Mouse (Mus musculus) forebrain, embryonic 15.5 days (tissue): ENCODE measurements around the gene Nrxn2. TPM values are rescaled to one million over a fixed set of nuclear protein-coding genes. Genes with fewer than 3 reads are reported as not detected.

ENCODE experiments used
- ATAC-seq: fragments of 200-750 bp; cut with Nextera tagmentation; replicated peaks from 2 replicates; pipeline ENCODE4 v1.8.0; 2017; ENCODE audit warnings: mild to moderate bottlenecking, moderate TSS enrichment, moderate library complexity
- H3K27ac ChIP-seq: fragments of 300-500 bp; sonication (generic); replicated peaks from 2 replicates; pipeline ENCODE4 v1.5.1; 2015; ENCODE audit warnings: mild to moderate bottlenecking, inconsistent platforms
- H3K27me3 ChIP-seq: fragments of 300-500 bp; sonication (generic); 2 replicates; pipeline ENCODE4 v1.6.1; 2015; ENCODE audit warnings: inconsistent platforms
- H3K36me3 ChIP-seq: fragments of 300-500 bp; sonication (generic); 2 replicates; pipeline ENCODE4 v1.6.1; 2015; ENCODE audit warnings: mild to moderate bottlenecking, inconsistent platforms
- H3K4me1 ChIP-seq: fragments of 300-500 bp; sonication (generic); 2 replicates; pipeline ENCODE4 v1.6.1; 2015; ENCODE audit warnings: inconsistent platforms
- H3K4me2 ChIP-seq: fragments of 300-500 bp; sonication (generic); replicated peaks from 2 replicates; pipeline ENCODE4 v1.6.1; 2015; ENCODE audit warnings: mild to moderate bottlenecking, inconsistent platforms
- H3K4me3 ChIP-seq: fragments of 300-500 bp; sonication (generic); 2 replicates; pipeline ENCODE4 v1.5.1; 2015; ENCODE audit warnings: mild to moderate bottlenecking, inconsistent platforms
- H3K9ac ChIP-seq: fragments of 300-500 bp; sonication (generic); replicated peaks from 2 replicates; pipeline ENCODE4 v1.6.1; 2015; ENCODE audit warnings: mild to moderate bottlenecking, inconsistent platforms
- H3K9me3 ChIP-seq: fragments of 300-500 bp; sonication (generic); 2 replicates; pipeline ENCODE4 v1.6.1; 2016; ENCODE audit warnings: inconsistent platforms
- WGBS: fragments of 180-500 bp; shearing (Covaris S2); methylation state at CpG from one replicate; pipeline ENCODE4 v1.1.7; 2015; ENCODE audit warnings: mixed read lengths; 5-methylcytosine and 5-hydroxymethylcytosine counted together
- polyA plus RNA-seq: library from polyadenylated mRNA; unstranded; fragments of >200 nt; fragmentation: Nextera tagmentation; extraction: Ambion mirVana; gene quantifications from 2 replicates; pipeline ENCODE4 v1.2.1, GENCODE M21; 2015

Gene Nrxn2
- polyA plus RNA-seq, 1 experiment from 2014 or later = 32.4 TPM

DNA sequence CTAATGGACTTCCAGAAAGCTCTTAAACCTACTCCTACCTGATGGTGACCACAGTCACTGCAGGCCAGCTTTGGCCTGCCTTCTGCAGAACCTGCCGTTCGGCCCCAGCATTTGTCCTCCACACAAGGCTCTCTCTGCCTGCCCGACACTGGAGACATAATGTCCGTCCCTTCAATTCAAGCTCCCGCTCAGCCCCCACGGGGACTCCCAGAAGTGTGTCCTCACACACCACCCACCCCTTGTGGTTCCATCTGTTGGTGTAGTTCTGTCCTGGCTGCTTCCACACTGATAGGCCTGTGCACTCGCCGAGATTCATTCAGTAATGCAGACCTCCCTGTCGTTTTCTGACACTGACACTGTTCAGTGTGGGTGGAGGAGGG, 2.7 kb downstream of the Nrxn2 start:
- 61% methylated on average over 9 of the region's 9 CpGs for WGBS
- H3K4me3 ChIP-seq = peak overlapping the region; percentile 79
- ATAC-seq = no peak
- peak overlapping the region; percentile 95 for H3K4me2 ChIP-seq
- H3K27ac ChIP-seq = 0 out of 2 replicates have a peak overlapping the region, but pooled peaks have one; percentile 95
- no peak overlapping the region for H3K9ac ChIP-seq
- peaks cover 91% of the 10 kb centered on the region for H3K4me1 ChIP-seq
- no peaks in the 10 kb centered on the region for H3K9me3 ChIP-seq
- no peaks in the 10 kb centered on the region for H3K27me3 ChIP-seq
- no peaks in the 10 kb centered on the region for H3K36me3 ChIP-seq

GRCm38 (mm10) chr19:6422014-6422413, 3.5 kb downstream of the Nrxn2 start:
- Histone ChIP-seq H3K4me3 (no peak overlapping the region), H3K27ac (no peak overlapping the region), H3K9me3 (no peaks in the 10 kb centered on the region), H3K4me2 (no peak overlapping the region), H3K4me1 (peaks cover 91% of the 10 kb centered on the region), H3K9ac (no peak overlapping the region), H3K36me3 (no peaks in the 10 kb centered on the region), H3K27me3 (no peaks in the 10 kb centered on the region)
- 63% methylated on average over 7 of the region's 7 CpGs for WGBS
- no peak for ATAC-seq

DNA sequence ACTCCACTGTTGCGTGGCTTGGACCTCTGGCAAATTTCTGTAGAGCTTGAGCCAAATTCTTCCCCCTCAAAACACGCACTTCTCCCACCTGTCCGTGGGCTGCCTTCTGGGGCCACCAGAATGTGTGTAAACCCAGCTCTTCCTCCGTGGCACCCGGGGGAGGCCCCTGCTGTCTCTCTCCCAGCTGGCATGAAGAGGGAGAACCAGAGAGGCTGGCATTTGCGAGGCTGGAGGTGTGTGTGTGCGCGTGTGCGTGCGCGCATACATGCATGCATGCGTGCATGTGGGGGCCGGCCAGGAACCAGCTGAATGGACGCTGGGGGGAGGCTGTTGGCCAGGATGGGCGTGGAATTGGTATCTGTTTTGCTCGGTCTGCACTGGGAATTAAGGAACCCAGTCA, 4.7 kb downstream of the Nrxn2 start:
- no peak for ATAC-seq
- Histone ChIP-seq H3K4me1 (peaks cover 91% of the 10 kb centered on the region), H3K27me3 (0 out of 2 replicates have a peak, but pooled peaks cover 8% of the 10 kb centered on the region), H3K4me3 (no peak overlapping the region), H3K9me3 (no peaks in the 10 kb centered on the region), H3K9ac (no peak overlapping the region), H3K27ac (0 out of 2 replicates have a peak overlapping the region, but pooled peaks have one; percentile 3), H3K36me3 (no peaks in the 10 kb centered on the region), H3K4me2 (no peak overlapping the region)
- WGBS = 70% methylated on average over 16 of the region's 16 CpGs

- 61% methylated on average over 8 of the region's 8 CpGs for WGBS
- no peak overlapping the region for H3K27ac ChIP-seq
- H3K4me2 ChIP-seq = no peak overlapping the region
Observed at GRCm38 (mm10) chr19:6424137-6424881, 5.8 kb downstream of the Nrxn2 start.

GRCm38 (mm10) chr19:6425595-6425994, 7.1 kb downstream of the Nrxn2 start:
- peak overlapping the region; percentile 77 for H3K27ac ChIP-seq
- WGBS = 8% methylated on average over 5 of the region's 5 CpGs
- peak overlapping the region; percentile 64; the same call in 1 of the 2 replicates for H3K4me2 ChIP-seq
- H3K27me3 ChIP-seq = peaks cover 24% of the 10 kb centered on the region; the same call in 1 of the 2 replicates
- ATAC-seq = peak; percentile 38; the same call in 1 of the 2 replicates
- H3K9ac ChIP-seq = no peak overlapping the region
- H3K36me3 ChIP-seq = no peaks in the 10 kb centered on the region
- peaks cover 97% of the 10 kb centered on the region for H3K4me1 ChIP-seq
- H3K4me3 ChIP-seq = no peak overlapping the region
- H3K9me3 ChIP-seq = no peaks in the 10 kb centered on the region

More at GRCm38 (mm10) chr19:6424137-6424881, 5.8 kb downstream of the Nrxn2 start:
- Histone ChIP-seq H3K4me1 (peaks cover 100% of the 10 kb centered on the region), H3K27me3 (peaks cover 14% of the 10 kb centered on the region; the same call in 1 of the 2 replicates), H3K36me3 (no peaks in the 10 kb centered on the region), H3K4me3 (no peak overlapping the region), H3K9ac (no peak overlapping the region), H3K9me3 (no peaks in the 10 kb centered on the region)
- ATAC-seq = no peak

- H3K9me3 ChIP-seq = no peaks in the 10 kb centered on the region
- H3K4me2 ChIP-seq = peak overlapping the region; percentile 64; the same call in 1 of the 2 replicates
- peaks cover 88% of the 10 kb centered on the region for H3K4me1 ChIP-seq
- ATAC-seq = peak; percentile 42
- H3K27ac ChIP-seq = peak overlapping the region; percentile 77
- whole genome bisulfite sequencing = 7% methylated on average over 13 of the region's 13 CpGs
- H3K4me3 ChIP-seq = 0 out of 2 replicates have a peak overlapping the region, but pooled peaks have one; percentile 5
- no peak overlapping the region for H3K9ac ChIP-seq
- peaks cover 24% of the 10 kb centered on the region; the same call in 1 of the 2 replicates for H3K27me3 ChIP-seq
- H3K36me3 ChIP-seq = no peaks in the 10 kb centered on the region
Observed at GRCm38 (mm10) chr19:6426703-6427500, 8.4 kb downstream of the Nrxn2 start.

GRCm38 (mm10) chr19:6427653-6428434, 9.3 kb downstream of the Nrxn2 start:
- Histone ChIP-seq H3K27ac (0 out of 2 replicates have a peak overlapping the region, but pooled peaks have one; percentile 77), H3K36me3 (no peaks in the 10 kb centered on the region), H3K9me3 (no peaks in the 10 kb centered on the region), H3K4me3 (peak overlapping the region; percentile 38), H3K4me2 (peak overlapping the region; percentile 64), H3K4me1 (peaks cover 82% of the 10 kb centered on the region), H3K9ac (peak overlapping the region; percentile 46), H3K27me3 (peaks cover 24% of the 10 kb centered on the region; the same call in 1 of the 2 replicates)
- WGBS = under 1% methylated on average over 69 of the region's 94 CpGs
- no peak for ATAC-seq

DNA sequence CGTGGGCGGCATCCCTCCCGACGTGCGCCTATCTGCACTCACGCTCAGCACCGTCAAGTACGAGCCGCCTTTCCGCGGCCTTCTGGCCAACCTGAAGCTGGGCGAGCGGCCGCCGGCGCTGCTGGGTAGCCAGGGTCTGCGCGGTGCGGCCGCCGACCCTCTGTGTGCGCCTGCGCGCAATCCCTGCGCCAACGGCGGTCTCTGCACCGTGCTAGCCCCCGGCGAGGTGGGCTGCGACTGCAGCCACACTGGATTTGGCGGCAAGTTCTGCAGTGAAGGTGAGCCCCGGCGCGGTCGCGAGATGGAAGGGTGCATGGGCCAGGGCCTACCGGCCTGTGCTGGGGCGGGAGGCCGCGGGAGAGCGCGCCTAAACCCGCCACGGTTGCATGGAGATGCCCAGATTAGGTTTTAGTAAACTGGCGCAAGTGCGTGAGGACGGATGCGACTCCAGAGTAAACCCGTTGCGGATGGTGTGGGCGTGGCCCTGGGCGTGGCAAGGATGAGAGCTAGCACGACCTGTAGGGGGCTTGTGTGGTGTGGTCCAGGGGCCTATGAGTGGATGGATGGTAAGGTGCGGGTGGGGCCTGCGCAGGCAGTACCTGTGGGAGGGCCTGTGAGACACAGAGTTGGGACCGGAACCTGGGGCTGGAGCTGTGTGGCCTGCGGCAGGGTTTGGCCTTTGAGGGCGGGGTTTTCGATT, 10.1 kb downstream of the Nrxn2 start:
- 1% methylated on average over 60 of the region's 60 CpGs for WGBS
- H3K27me3 ChIP-seq = peaks cover 24% of the 10 kb centered on the region; the same call in 1 of the 2 replicates
- peak overlapping the region; percentile 38 for H3K4me3 ChIP-seq
- H3K27ac ChIP-seq = no peak overlapping the region
- no peaks in the 10 kb centered on the region for H3K9me3 ChIP-seq
- peaks cover 80% of the 10 kb centered on the region for H3K4me1 ChIP-seq
- H3K9ac ChIP-seq = peak overlapping the region; percentile 46; the same call in 1 of the 2 replicates
- no peaks in the 10 kb centered on the region for H3K36me3 ChIP-seq
- ATAC-seq = 0 out of 2 replicates have a peak, but pooled peaks have one; percentile 11
- H3K4me2 ChIP-seq = peak overlapping the region; percentile 64

DNA sequence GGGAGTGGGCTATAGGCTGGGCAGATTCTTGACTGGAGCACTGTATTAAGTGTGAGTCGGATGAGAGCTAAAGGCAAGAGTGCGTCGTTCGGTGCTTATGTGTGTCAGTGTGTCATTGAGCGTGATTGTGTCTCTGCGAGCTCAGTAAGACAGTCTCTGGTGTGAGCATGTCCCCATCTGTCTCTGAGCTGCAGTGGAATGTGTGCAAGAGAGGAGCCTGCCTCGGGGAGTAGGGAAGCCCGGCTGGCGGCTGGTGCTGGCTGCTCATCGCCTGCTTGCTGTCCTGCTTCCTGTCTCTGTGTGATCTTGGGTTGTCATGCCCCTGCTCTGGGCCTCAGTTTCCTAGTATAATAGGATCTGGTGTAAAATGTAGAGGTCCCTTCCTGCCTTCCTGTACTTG, 24.5 kb downstream of the Nrxn2 start:
- whole genome bisulfite sequencing = 72% methylated on average over 10 of the region's 10 CpGs
- ATAC-seq = no peak
- no peaks in the 10 kb centered on the region for H3K27me3 ChIP-seq
- H3K4me1 ChIP-seq = peaks cover 52% of the 10 kb centered on the region
- no peak overlapping the region for H3K9ac ChIP-seq
- H3K36me3 ChIP-seq = no peaks in the 10 kb centered on the region
- peak overlapping the region; percentile 12 for H3K27ac ChIP-seq
- no peak overlapping the region for H3K4me3 ChIP-seq
- no peak overlapping the region for H3K4me2 ChIP-seq
- H3K9me3 ChIP-seq = no peaks in the 10 kb centered on the region

GRCm38 (mm10) chr19:6445761-6446423, 27.4 kb downstream of the Nrxn2 start:
- peak overlapping the region; percentile 33 for H3K4me2 ChIP-seq
- no peaks in the 10 kb centered on the region for H3K27me3 ChIP-seq
- 5% methylated on average over 10 of the region's 10 CpGs for WGBS
- peaks cover 68% of the 10 kb centered on the region for H3K4me1 ChIP-seq
- H3K36me3 ChIP-seq = no peaks in the 10 kb centered on the region
- ATAC-seq = peak; percentile 87
- H3K4me3 ChIP-seq = peak overlapping the region; percentile 0; the same call in 1 of the 2 replicates
- H3K9ac ChIP-seq = peak overlapping the region; percentile 19
- no peaks in the 10 kb centered on the region for H3K9me3 ChIP-seq
- H3K27ac ChIP-seq = peak overlapping the region; percentile 73
